Mouse (Mus musculus): ENCODE data around the gene Fam25c. TPM values are rescaled to one million over a fixed set of nuclear protein-coding genes. Genes with fewer than 3 reads are reported as not detected.

The Fam25c gene
- total RNA-seq, 2 experiments from 2014 or later = not detected

Other genes starting within 250 kb of the Fam25c start
- under 1 TPM in 1 of 2 experiments, not detected in 1; 0.10 TPM for gene Npy4r, start 202.9 kb downstream of the Fam25c start, total RNA-seq (2021)
- 1 to 10 TPM in 1 of 2 experiments, under 1 TPM in 1; 0.83 to 1.3 TPM for gene Gprin2, start 153.8 kb downstream of the Fam25c start, total RNA-seq (2021)
- under 1 TPM; 0.16 to 0.27 TPM for gene Syt15, start 135.8 kb downstream of the Fam25c start, total RNA-seq (2021)
- gene Shld2, start 44.9 kb downstream of the Fam25c start, total RNA-seq (2021) = 1 to 10 TPM; 9.2 to 9.5 TPM
- 100 to 1,000 TPM; 186 to 200 TPM for gene Glud1, start 44.7 kb downstream of the Fam25c start, total RNA-seq (2021)
- 100 to 1,000 TPM in 1 of 2 experiments, 10 to 100 TPM in 1; 16.6 to 229 TPM for gene Sncg, start 19.4 kb upstream of the Fam25c start, total RNA-seq (2021)
- 10 to 100 TPM; 24.0 to 28.0 TPM for gene Mmrn2, start 20.0 kb upstream of the Fam25c start, total RNA-seq (2021)
- gene Bmpr1a, start 147.9 kb upstream of the Fam25c start, total RNA-seq (2021) = 10 to 100 TPM; 49.1 to 65.5 TPM
- not detected for gene 9230112D13Rik, start 167.4 kb upstream of the Fam25c start, total RNA-seq (2021)
- gene Ldb3, start 233.2 kb upstream of the Fam25c start, total RNA-seq (2021) = 1 to 10 TPM in 1 of 2 experiments, under 1 TPM in 1; 0.46 to 2.6 TPM
- gene Opn4, start 244.7 kb upstream of the Fam25c start, total RNA-seq (2021) = not detected